Mouse (Mus musculus) lung, postnatal 0 days (tissue): ENCODE measurements around the gene Eid3. TPM values are rescaled to one million over a fixed set of nuclear protein-coding genes. Genes with fewer than 3 reads are reported as not detected.

Experiments
- ATAC-seq: fragments of 200-750 bp; cut with Nextera tagmentation; 2 replicates; pipeline ENCODE4 v1.8.0; 2017; ENCODE audit warnings: moderate library complexity
- DNase-seq: peaks from one replicate; pipeline ENCODE4 v3.0.0-alpha.2; 2016; ENCODE audit warnings: low spot score
- H3K27ac ChIP-seq: fragments of 300-500 bp; sonication (generic); 2 replicates; pipeline ENCODE4 v1.5.1; 2014; ENCODE audit warnings: antibody characterized with exemption, mild to moderate bottlenecking, low read length, mixed read lengths
- H3K27me3 ChIP-seq: fragments of 300-500 bp; sonication (generic); replicated peaks from 2 replicates; pipeline ENCODE4 v1.6.1; 2014; ENCODE audit warnings: low read length, mixed read lengths; ENCODE audit not compliant: insufficient read depth
- H3K36me3 ChIP-seq: fragments of 300-500 bp; sonication (generic); 2 replicates; pipeline ENCODE4 v1.6.1; 2014; ENCODE audit warnings: low read length, mixed read lengths; ENCODE audit not compliant: insufficient read depth
- H3K4me1 ChIP-seq: fragments of 300-500 bp; sonication (generic); 2 replicates; pipeline ENCODE4 v1.6.1; 2014; ENCODE audit warnings: antibody characterized with exemption, low read depth, low read length, mixed read lengths; ENCODE audit not compliant: insufficient read depth
- H3K4me2 ChIP-seq: fragments of 300-500 bp; sonication (generic); replicated peaks from 2 replicates; pipeline ENCODE4 v1.6.1; 2014; ENCODE audit warnings: low read depth, mild to moderate bottlenecking, low read length, moderate library complexity, mixed read lengths
- H3K4me3 ChIP-seq: fragments of 300-500 bp; sonication (generic); 2 replicates; pipeline ENCODE4 v1.5.1; 2014; ENCODE audit warnings: low read depth, low read length
- H3K9ac ChIP-seq: fragments of 300-500 bp; sonication (generic); replicated peaks from 2 replicates; pipeline ENCODE4 v1.6.1; 2014; ENCODE audit warnings: low read depth, mild to moderate bottlenecking
- H3K9me3 ChIP-seq: fragments of 300-500 bp; sonication (generic); 2 replicates; pipeline ENCODE4 v1.6.1; 2016; ENCODE audit warnings: low read length, mixed read lengths
- CTCF ChIP-seq: IDR thresholded peaks from 2 replicates; pipeline ENCODE4 v1.5.1; 2016; ENCODE audit warnings: antibody characterized with exemption, mild to moderate bottlenecking
- EP300 ChIP-seq: IDR thresholded peaks from 2 replicates; pipeline ENCODE4 v1.6.1; 2016; ENCODE audit warnings: antibody characterized with exemption, mild to moderate bottlenecking, control low read depth
- WGBS: fragments of 180-500 bp; shearing (Covaris S2); extraction: QIAGEN DNeasy Blood & Tissue Kit; methylation state at CpG from one replicate; pipeline ENCODE4 v1.1.7; 2014; 5-methylcytosine and 5-hydroxymethylcytosine counted together
- polyA plus RNA-seq: library from polyadenylated mRNA; unstranded; fragments of >200 nt; fragmentation: Nextera tagmentation; extraction: Ambion mirVana; gene quantifications from 2 replicates; pipeline ENCODE4 v1.2.1, GENCODE M21; 2015

Gene Eid3
- polyA plus RNA-seq, 1 experiment from 2014 or later, result not detected

- Histone ChIP-seq H3K27me3 (no peaks in the 10 kb centered on the region), H3K9ac (no peak overlapping the region), H3K4me2 (no peak overlapping the region), H3K27ac (no peak overlapping the region), H3K36me3 (no peaks in the 10 kb centered on the region), H3K4me1 (no peaks in the 10 kb centered on the region), H3K4me3 (no peak overlapping the region), H3K9me3 (no peaks in the 10 kb centered on the region)
- 55% methylated on average over 9 of the region's 9 CpGs for WGBS
- peak; percentile 33; the same call in 1 of the 2 replicates for ATAC-seq
- TF ChIP-seq EP300, result no peak
- TF ChIP-seq CTCF, result no peak
- peak; percentile 24 for DNase-seq
Measured at GRCm38 (mm10) chr10:82847821-82848459, 18.5 kb upstream of the Eid3 start.

DNA sequence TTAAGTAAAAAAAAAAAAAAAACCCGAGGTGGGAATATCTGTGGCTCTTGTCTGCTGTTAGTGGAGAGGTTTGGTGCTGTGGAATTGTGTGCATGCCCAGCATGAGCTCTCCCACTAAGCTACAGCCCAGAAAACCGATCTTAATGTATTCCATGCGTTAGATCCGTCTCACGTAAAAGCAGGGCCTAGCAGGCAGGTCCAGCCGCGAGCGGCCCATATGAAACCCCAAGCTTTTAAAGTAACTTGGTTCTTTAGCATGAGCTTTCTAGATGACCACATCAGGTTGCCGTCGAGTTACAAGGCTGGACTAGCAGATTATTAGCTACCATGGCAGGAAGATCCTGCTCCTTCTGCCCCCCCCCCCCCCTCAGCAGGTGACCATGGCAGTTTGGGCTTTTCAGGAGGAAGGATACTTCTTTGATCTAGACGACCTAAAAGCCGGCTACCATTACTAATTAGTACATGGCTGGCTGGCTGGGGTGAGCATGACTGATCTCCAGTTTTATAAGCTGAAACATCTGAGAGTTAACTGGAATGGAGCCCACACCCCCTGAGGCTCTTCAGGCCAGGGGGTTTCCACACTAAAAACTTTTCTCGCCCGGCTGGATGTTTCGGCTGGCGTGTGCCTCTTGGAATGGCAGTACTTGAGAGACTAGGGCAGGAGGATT lies 16.6 kb upstream of the Eid3 start:
- peak; percentile 6 for DNase-seq
- 63% methylated on average over 16 of the region's 16 CpGs for WGBS
- H3K4me3 ChIP-seq, result no peak overlapping the region

DNA sequence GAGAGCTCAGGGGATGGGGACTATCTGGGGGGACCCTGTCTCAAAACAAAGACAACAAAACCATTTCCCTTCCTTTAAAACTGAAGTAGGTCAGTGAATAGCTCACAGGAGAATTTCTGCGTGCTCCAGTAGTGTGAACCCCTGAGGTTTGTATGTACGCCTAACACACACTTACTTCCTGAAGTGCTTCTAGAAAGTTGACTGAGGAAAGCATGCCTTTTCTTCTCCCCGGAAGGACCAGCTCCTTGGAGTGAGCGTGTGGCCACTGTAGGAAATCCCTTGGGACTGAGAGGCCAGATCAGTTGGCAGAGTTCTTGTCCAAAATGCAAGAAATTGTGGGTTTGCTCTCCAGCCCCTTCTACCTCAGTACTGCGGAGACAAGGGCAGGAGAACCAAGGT lies 16.1 kb upstream of the Eid3 start:
- 55% methylated on average over 5 of the region's 5 CpGs for WGBS
- no peaks in the 10 kb centered on the region for H3K9me3 ChIP-seq
- H3K4me1 ChIP-seq, result no peaks in the 10 kb centered on the region
- H3K4me3 ChIP-seq, result no peak overlapping the region
- ATAC-seq (peak; percentile 54; the same call in 1 of the 2 replicates), DNase-seq (peak; percentile 29)
- TF ChIP-seq EP300 (no peak), CTCF (no peak)
- no peaks in the 10 kb centered on the region for H3K27me3 ChIP-seq
- H3K4me2 ChIP-seq, result no peak overlapping the region
- no peaks in the 10 kb centered on the region for H3K36me3 ChIP-seq
- H3K9ac ChIP-seq, result no peak overlapping the region
- H3K27ac ChIP-seq, result no peak overlapping the region

More for the DNA sequence above, 16.6 kb upstream of the Eid3 start:
- Histone ChIP-seq H3K9ac (no peak overlapping the region), H3K4me1 (no peaks in the 10 kb centered on the region), H3K9me3 (no peaks in the 10 kb centered on the region), H3K36me3 (no peaks in the 10 kb centered on the region), H3K27ac (no peak overlapping the region), H3K27me3 (no peaks in the 10 kb centered on the region), H3K4me2 (no peak overlapping the region)
- ATAC-seq, result peak; percentile 2; the same call in 1 of the 2 replicates
- no peak for TF ChIP-seq CTCF
- no peak for TF ChIP-seq EP300

DNA sequence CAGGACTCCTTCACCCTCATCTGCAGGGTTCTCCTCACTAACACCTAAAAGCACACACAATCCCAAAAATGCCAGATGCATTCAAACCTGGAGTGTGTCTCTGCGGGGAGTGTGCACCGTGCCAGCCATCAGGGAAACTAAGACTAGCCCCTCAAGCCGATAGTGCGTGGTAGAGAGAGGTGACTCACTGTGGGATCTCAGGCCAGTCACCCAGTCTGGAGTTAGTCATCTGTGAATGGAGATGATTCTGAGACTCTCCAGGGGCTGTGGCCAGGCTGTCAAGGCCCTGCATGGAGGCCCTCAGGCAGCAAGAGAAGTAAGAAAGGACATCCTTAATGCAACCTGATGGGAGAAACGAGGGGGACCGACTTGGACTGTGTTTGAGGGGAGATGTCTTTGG lies 14.7 kb upstream of the Eid3 start:
- Histone ChIP-seq H3K27me3 (no peaks in the 10 kb centered on the region), H3K27ac (no peak overlapping the region), H3K9me3 (no peaks in the 10 kb centered on the region), H3K4me1 (no peaks in the 10 kb centered on the region), H3K4me2 (no peak overlapping the region), H3K4me3 (no peak overlapping the region), H3K36me3 (no peaks in the 10 kb centered on the region), H3K9ac (no peak overlapping the region)
- no peak for TF ChIP-seq EP300
- no peak for TF ChIP-seq CTCF
- no peak for DNase-seq
- no peak for ATAC-seq
- WGBS, result 82% methylated on average over 6 of the region's 6 CpGs

DNA sequence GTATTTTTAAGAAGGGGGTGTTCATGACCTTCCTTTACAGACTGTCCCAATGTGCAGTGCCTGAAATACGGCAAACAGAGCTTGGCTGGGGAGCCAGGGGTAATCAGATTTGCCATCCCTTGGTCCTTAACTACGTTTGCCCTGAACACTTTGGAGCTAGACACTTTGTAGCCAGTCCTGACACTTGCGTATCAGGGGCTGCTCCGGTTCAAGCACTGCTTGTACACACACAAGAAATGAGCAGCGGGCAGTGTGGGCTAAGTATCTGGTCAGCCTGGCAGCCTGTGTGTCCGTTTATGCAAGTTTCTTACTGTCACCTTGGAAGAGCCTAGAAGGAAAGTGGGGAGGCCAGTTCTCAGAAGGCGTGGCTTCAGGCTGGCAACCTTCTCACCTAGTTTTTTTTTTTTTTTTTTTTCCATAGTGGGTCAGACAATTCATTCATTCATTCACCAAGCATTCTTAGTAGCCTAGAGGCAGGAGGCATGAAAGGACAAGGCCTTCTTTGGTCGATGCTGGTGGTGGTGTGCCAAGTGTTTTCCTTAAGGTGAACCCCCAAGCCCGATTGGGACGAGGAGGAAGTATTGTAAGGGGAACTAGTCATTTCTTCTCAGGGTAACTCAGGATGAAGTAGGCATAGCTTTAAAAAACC lies 8.3 kb upstream of the Eid3 start:
- Histone ChIP-seq H3K36me3 (no peaks in the 10 kb centered on the region), H3K4me1 (no peaks in the 10 kb centered on the region), H3K9ac (0 out of 2 replicates have a peak overlapping the region, but pooled peaks have one; percentile 9), H3K9me3 (no peaks in the 10 kb centered on the region), H3K27me3 (no peaks in the 10 kb centered on the region), H3K4me2 (peak overlapping the region; percentile 88), H3K27ac (peak overlapping the region; percentile 94), H3K4me3 (peak overlapping the region; percentile 79)
- 46% methylated on average over 10 of the region's 10 CpGs for WGBS
- DNase-seq, result no peak
- ATAC-seq, result no peak
- TF ChIP-seq CTCF, result no peak
- TF ChIP-seq EP300, result no peak

GRCm38 (mm10) chr10:82858691-82859532 lies 7.5 kb upstream of the Eid3 start:
- DNase-seq, result peak; percentile 97
- Histone ChIP-seq H3K4me2 (peak overlapping the region; percentile 88), H3K27me3 (no peaks in the 10 kb centered on the region), H3K4me3 (peak overlapping the region; percentile 79), H3K27ac (peak overlapping the region; percentile 94), H3K4me1 (no peaks in the 10 kb centered on the region), H3K36me3 (no peaks in the 10 kb centered on the region), H3K9me3 (no peaks in the 10 kb centered on the region), H3K9ac (peak overlapping the region; percentile 78)
- WGBS, result under 1% methylated on average over 49 of the region's 49 CpGs
- peak; percentile 91 for ATAC-seq
- no peak for TF ChIP-seq CTCF
- TF ChIP-seq EP300, result peak; percentile 63
